Mouse (Mus musculus): ENCODE results near the gene Pax7.

- TF ChIP-seq MAX (IDR thresholded peaks at IDR 0.05; ENCODE audit: low read length) (no peak), CHD2 (IDR thresholded peaks at IDR 0.05; ENCODE audit: low read length) (no peak)
These were observed 130.4 kb downstream of the Pax7 start for GRCm38 (mm10) chr4:139702914-139703313.
